Mouse (Mus musculus): ENCODE measurements around the gene Prpf6. TPM values are rescaled to one million over a fixed set of nuclear protein-coding genes. Genes with fewer than 3 reads are reported as not detected.

The Prpf6 gene
- polyA plus RNA-seq, 1 experiment from 2014 or later: 64.5 TPM

DNA sequence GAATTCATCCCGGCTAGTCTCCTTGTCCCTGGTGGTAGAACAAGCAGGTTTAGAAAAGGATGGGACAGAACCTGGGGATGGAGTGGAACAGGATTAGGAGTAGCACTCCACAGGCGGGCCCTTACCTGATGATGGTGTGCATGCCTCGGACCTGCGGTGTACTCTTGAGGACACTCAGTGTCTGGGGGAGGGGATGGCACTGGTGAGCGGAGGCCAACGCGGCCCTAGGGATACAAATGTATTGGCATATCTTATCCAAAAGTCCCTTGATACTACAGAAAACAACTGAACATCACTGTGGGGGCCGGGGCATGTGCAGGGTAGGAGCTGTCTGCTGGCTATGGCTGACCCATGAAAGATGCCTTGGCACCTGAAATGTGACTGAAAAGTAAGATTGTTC, 21.3 kb upstream of the Prpf6 start:
- H3K27ac ChIP-seq (ENCODE audit: low read depth, low read length): no peak overlapping the region
- no peaks in the 10 kb centered on the region for H3K27me3 ChIP-seq (ENCODE audit: control insufficient read depth, insufficient read depth, low read length)
- ATAC-seq (ENCODE audit: low FRiP score, low TSS enrichment): no peak
- H3K4me1 ChIP-seq (ENCODE audit: control insufficient read depth, insufficient read depth, low read length): no peaks in the 10 kb centered on the region
- H3K9me3 ChIP-seq (ENCODE audit: control insufficient read depth, low read length): no peaks in the 10 kb centered on the region; the same call in 1 of the 2 replicates
- 87% methylated on average over 8 of the region's 8 CpGs for WGBS
- no peak overlapping the region for H3K4me3 ChIP-seq (ENCODE audit: low read length)
- H3K36me3 ChIP-seq (ENCODE audit: control insufficient read depth, insufficient read depth, low read length): peaks cover 20% of the 10 kb centered on the region
- H3K4me2 ChIP-seq (replicated peaks; ENCODE audit: low read depth, low read length): no peak overlapping the region
- no peak overlapping the region for H3K9ac ChIP-seq (ENCODE audit: low read depth, low read length)

DNA sequence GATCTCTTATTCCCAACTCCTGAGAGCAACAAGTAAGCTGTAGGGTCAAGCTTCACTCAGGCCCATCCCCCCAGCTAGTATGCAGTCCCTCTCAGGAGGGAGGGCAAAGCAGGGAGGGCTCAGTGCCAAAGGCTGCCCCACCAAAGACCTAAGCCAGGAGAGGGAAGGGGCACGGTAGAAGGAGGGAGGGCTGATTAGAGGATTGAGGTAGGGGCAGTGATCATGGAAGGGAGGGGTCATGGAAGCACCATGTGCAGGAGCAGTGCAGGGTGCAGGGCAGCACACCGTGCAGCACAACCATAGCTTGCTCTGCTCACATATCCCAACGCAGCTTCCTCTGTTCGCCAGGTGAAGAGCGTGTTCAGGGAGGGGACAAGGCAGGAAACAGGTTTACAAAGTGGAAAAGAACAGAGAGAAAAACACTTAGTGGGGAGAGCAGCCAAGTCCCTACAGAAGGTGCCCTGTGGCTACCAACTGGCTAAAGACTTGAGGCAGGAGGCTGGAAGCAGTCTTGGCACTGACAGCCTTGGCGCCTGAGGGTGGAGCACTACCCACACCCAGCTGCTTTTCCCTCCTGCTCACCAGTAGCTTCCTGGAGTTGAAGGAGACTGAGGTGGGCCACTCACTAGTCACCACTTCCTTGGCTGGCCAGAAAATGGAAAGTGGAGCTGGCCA, 20.6 kb upstream of the Prpf6 start:
- no peak overlapping the region for H3K4me2 ChIP-seq (replicated peaks; ENCODE audit: low read depth, low read length)
- H3K4me3 ChIP-seq (ENCODE audit: low read length): no peak overlapping the region
- ATAC-seq (ENCODE audit: low FRiP score, low TSS enrichment): no peak
- no peaks in the 10 kb centered on the region for H3K27me3 ChIP-seq (ENCODE audit: control insufficient read depth, insufficient read depth, low read length)
- no peaks in the 10 kb centered on the region for H3K9me3 ChIP-seq (ENCODE audit: control insufficient read depth, low read length)
- 72% methylated on average over 6 of the region's 6 CpGs for WGBS
- no peak overlapping the region for H3K27ac ChIP-seq (ENCODE audit: low read depth, low read length)
- H3K36me3 ChIP-seq (ENCODE audit: control insufficient read depth, insufficient read depth, low read length): peaks cover 20% of the 10 kb centered on the region
- H3K4me1 ChIP-seq (ENCODE audit: control insufficient read depth, insufficient read depth, low read length): no peaks in the 10 kb centered on the region
- H3K9ac ChIP-seq (ENCODE audit: low read depth, low read length): no peak overlapping the region

DNA sequence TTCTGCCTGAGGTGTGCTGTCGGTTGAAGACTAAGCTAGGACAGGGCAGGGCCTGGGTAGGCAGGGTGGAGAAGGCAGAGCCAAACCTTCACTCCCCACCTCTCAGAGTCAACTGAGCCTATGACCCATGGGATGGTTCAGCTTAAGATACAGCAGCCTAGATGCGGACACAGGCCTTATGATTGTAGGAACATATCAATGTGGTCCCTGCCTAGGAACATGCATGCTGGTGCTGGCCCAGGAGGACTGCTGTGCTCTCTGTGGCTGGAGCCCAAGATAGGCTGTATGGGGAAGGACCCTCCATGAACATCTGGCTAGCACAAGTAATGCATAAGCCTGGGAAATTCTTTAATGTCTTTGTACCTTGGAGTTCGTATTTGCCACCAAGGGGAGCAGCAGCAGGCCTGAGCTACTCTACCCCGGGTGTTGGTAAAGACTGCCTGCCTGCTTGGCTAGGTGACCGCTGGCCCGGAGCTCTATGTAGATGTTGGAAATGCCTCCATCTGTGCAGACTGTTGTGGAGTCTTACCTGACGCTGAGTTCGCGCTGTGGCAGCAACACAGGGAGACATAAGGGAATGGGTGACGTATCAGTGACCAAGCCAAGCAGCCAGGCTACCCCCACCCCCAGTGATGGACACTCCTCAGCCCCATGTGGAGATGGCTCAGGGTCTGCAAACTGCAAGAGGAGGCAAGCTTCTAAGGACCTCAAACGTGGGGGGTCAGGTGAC, 19.6 kb upstream of the Prpf6 start:
- Histone ChIP-seq H3K27ac (ENCODE audit: low read depth, low read length) (no peak overlapping the region), H3K36me3 (ENCODE audit: control insufficient read depth, insufficient read depth, low read length) (peaks cover 20% of the 10 kb centered on the region), H3K9ac (ENCODE audit: low read depth, low read length) (no peak overlapping the region), H3K4me3 (ENCODE audit: low read length) (no peak overlapping the region), H3K4me1 (ENCODE audit: control insufficient read depth, insufficient read depth, low read length) (no peaks in the 10 kb centered on the region), H3K4me2 (replicated peaks; ENCODE audit: low read depth, low read length) (no peak overlapping the region), H3K27me3 (ENCODE audit: control insufficient read depth, insufficient read depth, low read length) (no peaks in the 10 kb centered on the region), H3K9me3 (ENCODE audit: control insufficient read depth, low read length) (no peaks in the 10 kb centered on the region)
- 90% methylated on average over 11 of the region's 11 CpGs for WGBS
- ATAC-seq (ENCODE audit: low FRiP score, low TSS enrichment): no peak

DNA sequence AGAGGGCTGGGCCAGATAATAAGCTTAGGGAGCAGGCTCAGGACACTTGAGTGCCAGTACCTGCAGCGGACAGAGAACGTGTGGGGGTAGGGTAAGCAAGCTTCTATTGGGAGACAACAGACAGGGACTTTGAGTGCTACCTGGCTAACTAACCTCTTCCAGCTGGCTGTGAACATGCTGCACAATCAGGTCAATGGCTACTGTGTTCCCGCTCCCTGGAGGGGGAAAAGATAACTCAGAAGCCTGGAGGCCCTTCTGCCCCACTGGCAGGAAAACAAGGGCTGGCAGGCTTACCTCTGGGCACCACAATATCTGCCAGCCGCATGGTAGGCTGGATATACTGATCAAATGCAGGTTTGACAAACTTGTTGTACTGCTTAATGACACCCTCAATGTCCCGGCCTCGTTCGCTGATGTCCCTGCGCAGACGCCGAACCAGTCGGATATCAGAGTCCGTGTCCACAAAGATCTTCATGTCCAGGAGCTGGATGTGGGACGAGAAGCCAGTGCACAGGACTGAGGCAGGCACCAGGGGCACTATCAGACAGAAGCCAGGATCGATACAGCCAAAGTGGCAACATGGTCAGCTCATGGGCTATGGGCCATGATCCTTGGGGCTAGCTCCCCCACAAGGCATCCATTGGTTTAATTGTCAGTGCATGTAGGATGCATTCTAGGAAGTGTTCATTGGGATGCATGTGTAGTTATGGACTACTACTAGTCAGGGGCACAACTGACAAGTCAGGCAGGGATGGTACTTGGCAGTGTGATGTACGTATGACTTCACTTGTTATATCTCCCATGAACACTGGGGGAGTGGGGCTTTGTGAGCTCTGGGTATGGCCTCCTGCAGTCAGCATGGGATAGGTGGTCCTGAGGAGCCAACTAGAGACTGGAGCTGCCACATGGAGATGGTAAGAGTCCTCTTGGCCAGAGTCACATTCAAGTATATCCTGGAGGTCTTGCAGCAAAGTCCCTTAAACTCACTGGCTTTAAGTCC, 18.4 kb upstream of the Prpf6 start:
- Histone ChIP-seq H3K36me3 (ENCODE audit: control insufficient read depth, insufficient read depth, low read length) (peaks cover 20% of the 10 kb centered on the region), H3K27me3 (ENCODE audit: control insufficient read depth, insufficient read depth, low read length) (no peaks in the 10 kb centered on the region), H3K4me1 (ENCODE audit: control insufficient read depth, insufficient read depth, low read length) (peaks cover 2% of the 10 kb centered on the region; the same call in 1 of the 2 replicates), H3K9ac (ENCODE audit: low read depth, low read length) (no peak overlapping the region), H3K4me3 (ENCODE audit: low read length) (no peak overlapping the region), H3K27ac (ENCODE audit: low read depth, low read length) (no peak overlapping the region), H3K9me3 (ENCODE audit: control insufficient read depth, low read length) (no peaks in the 10 kb centered on the region), H3K4me2 (replicated peaks; ENCODE audit: low read depth, low read length) (no peak overlapping the region)
- no peak for ATAC-seq (ENCODE audit: low FRiP score, low TSS enrichment)
- 92% methylated on average over 15 of the region's 15 CpGs for WGBS

DNA sequence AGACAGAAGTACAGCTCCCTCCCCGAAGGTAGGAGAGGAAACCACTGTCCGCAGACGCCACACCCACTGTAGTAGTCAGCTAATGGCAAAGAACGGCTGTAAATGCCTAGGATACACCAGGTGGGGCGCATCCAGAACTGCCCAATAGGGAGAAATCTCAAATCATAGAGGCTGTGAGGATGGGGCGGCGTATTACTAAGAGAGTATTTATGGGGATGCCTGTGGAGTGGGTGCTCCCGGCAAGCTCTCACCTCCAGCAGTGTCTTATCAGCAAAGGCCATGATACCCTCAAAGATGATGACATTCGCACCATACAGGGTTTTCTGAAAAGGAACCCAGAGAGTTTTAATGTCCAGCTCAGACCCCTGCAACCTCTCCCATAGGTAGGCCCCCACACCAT, 17.7 kb upstream of the Prpf6 start:
- Histone ChIP-seq H3K9me3 (ENCODE audit: control insufficient read depth, low read length) (no peaks in the 10 kb centered on the region), H3K27ac (ENCODE audit: low read depth, low read length) (no peak overlapping the region), H3K27me3 (ENCODE audit: control insufficient read depth, insufficient read depth, low read length) (no peaks in the 10 kb centered on the region), H3K4me1 (ENCODE audit: control insufficient read depth, insufficient read depth, low read length) (peaks cover 10% of the 10 kb centered on the region; the same call in 1 of the 2 replicates), H3K4me2 (replicated peaks; ENCODE audit: low read depth, low read length) (no peak overlapping the region), H3K4me3 (ENCODE audit: low read length) (no peak overlapping the region), H3K9ac (ENCODE audit: low read depth, low read length) (no peak overlapping the region), H3K36me3 (ENCODE audit: control insufficient read depth, insufficient read depth, low read length) (peaks cover 20% of the 10 kb centered on the region)
- ATAC-seq (ENCODE audit: low FRiP score, low TSS enrichment): no peak
- WGBS: 87% methylated on average over 9 of the region's 9 CpGs

DNA sequence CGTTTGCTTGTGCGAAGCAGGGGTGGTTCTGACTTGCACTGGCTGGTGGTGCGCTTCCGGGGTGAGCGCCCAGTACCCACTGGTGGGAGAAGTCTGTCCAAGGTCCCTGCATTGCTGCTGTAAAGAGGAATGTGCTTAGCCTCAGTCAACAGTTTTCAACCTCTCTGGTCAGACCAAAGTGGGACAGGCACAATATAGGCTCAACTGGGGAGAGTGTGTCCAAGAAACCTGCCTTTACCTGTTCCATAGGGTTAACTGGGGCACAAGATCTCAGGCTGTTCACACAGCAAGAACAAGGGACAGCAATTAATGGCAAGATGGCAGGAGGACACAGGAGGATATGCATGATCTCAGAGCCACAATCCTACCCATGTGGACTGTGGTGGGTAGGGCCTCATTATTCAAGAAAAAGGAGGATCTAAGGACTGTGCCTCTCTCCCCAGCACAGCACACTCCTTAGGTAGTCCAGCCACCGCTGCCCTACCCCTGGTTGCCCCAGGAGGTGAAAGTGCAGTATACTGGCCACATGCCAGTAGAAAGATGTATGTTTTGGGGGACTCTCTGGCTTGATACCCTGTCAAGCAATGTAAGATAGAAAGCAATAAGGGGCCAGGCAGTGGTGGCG, 16.6 kb upstream of the Prpf6 start:
- H3K9me3 ChIP-seq (ENCODE audit: control insufficient read depth, low read length): no peaks in the 10 kb centered on the region
- no peak overlapping the region for H3K4me2 ChIP-seq (replicated peaks; ENCODE audit: low read depth, low read length)
- peaks cover 21% of the 10 kb centered on the region for H3K4me1 ChIP-seq (ENCODE audit: control insufficient read depth, insufficient read depth, low read length)
- no peaks in the 10 kb centered on the region for H3K27me3 ChIP-seq (ENCODE audit: control insufficient read depth, insufficient read depth, low read length)
- no peak overlapping the region for H3K9ac ChIP-seq (ENCODE audit: low read depth, low read length)
- ATAC-seq (ENCODE audit: low FRiP score, low TSS enrichment): no peak
- peaks cover 16% of the 10 kb centered on the region for H3K36me3 ChIP-seq (ENCODE audit: control insufficient read depth, insufficient read depth, low read length)
- no peak overlapping the region for H3K27ac ChIP-seq (ENCODE audit: low read depth, low read length)
- 86% methylated on average over 7 of the region's 7 CpGs for WGBS
- no peak overlapping the region for H3K4me3 ChIP-seq (ENCODE audit: low read length)

DNA sequence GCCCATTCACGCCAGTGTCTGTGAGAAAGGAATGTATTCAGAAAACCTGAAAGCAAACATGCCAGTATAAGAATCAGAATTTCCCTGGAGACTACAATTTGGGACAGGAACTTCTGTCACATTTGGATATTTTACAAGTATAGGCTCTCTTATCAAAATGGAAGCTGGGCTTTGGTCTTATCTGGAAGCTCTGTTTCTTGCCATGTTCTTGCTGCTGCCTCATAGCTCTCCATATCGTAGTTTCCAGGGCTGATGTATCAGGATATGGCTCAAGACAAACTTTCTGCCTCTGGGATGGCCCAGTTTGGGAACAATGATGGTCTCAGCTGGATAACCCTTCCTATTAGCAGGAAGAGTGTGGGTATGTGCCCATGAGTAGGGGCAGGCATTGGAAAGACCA, 15.1 kb upstream of the Prpf6 start:
- peaks cover 16% of the 10 kb centered on the region for H3K36me3 ChIP-seq (ENCODE audit: control insufficient read depth, insufficient read depth, low read length)
- no peak overlapping the region for H3K4me2 ChIP-seq (replicated peaks; ENCODE audit: low read depth, low read length)
- H3K27ac ChIP-seq (ENCODE audit: low read depth, low read length): no peak overlapping the region
- WGBS: 89% methylated on average over 2 of the region's 2 CpGs
- no peak overlapping the region for H3K4me3 ChIP-seq (ENCODE audit: low read length)
- H3K4me1 ChIP-seq (ENCODE audit: control insufficient read depth, insufficient read depth, low read length): peaks cover 28% of the 10 kb centered on the region
- no peaks in the 10 kb centered on the region for H3K27me3 ChIP-seq (ENCODE audit: control insufficient read depth, insufficient read depth, low read length)
- ATAC-seq (ENCODE audit: low FRiP score, low TSS enrichment): no peak
- no peaks in the 10 kb centered on the region for H3K9me3 ChIP-seq (ENCODE audit: control insufficient read depth, low read length)
- H3K9ac ChIP-seq (ENCODE audit: low read depth, low read length): no peak overlapping the region

DNA sequence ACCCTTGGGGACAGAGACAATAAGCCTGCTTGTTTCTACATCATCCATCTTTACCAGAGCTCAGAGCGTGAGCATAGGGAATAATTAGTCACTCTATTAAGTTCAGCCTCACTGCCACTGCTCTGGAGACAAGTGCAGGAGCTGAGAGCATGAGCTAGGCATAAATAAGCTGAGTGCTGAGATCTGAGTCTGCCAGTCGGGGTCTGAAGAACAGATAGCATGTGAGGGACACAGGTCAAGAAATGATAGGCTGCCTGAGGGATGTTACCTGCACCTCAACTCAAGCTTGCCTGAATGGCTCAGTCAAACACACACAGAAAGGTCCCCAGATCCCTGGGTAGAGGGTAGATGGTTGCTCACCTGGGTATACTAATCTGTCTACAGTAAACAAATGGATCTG, 14.5 kb upstream of the Prpf6 start:
- H3K27me3 ChIP-seq (ENCODE audit: control insufficient read depth, insufficient read depth, low read length): no peaks in the 10 kb centered on the region
- ATAC-seq (ENCODE audit: low FRiP score, low TSS enrichment): no peak
- WGBS: 70% methylated on average over 2 of the region's 2 CpGs
- no peak overlapping the region for H3K4me2 ChIP-seq (replicated peaks; ENCODE audit: low read depth, low read length)
- no peak overlapping the region for H3K27ac ChIP-seq (ENCODE audit: low read depth, low read length)
- no peak overlapping the region for H3K9ac ChIP-seq (ENCODE audit: low read depth, low read length)
- no peaks in the 10 kb centered on the region for H3K9me3 ChIP-seq (ENCODE audit: control insufficient read depth, low read length)
- H3K4me3 ChIP-seq (ENCODE audit: low read length): no peak overlapping the region
- H3K4me1 ChIP-seq (ENCODE audit: control insufficient read depth, insufficient read depth, low read length): peaks cover 28% of the 10 kb centered on the region
- peaks cover 14% of the 10 kb centered on the region for H3K36me3 ChIP-seq (ENCODE audit: control insufficient read depth, insufficient read depth, low read length)

Measured in kidney, embryonic 14.5 days (tissue).